Mouse (Mus musculus): ENCODE data around the gene Itpkb. TPM values are rescaled to one million over a fixed set of nuclear protein-coding genes. Genes with fewer than 3 reads are reported as not detected.

Gene Itpkb
- polyA plus RNA-seq (2014; fragmentation: Nextera tagmentation; extraction: Ambion mirVana) = 10.4 and 10.9 TPM in 2 replicates

DNA sequence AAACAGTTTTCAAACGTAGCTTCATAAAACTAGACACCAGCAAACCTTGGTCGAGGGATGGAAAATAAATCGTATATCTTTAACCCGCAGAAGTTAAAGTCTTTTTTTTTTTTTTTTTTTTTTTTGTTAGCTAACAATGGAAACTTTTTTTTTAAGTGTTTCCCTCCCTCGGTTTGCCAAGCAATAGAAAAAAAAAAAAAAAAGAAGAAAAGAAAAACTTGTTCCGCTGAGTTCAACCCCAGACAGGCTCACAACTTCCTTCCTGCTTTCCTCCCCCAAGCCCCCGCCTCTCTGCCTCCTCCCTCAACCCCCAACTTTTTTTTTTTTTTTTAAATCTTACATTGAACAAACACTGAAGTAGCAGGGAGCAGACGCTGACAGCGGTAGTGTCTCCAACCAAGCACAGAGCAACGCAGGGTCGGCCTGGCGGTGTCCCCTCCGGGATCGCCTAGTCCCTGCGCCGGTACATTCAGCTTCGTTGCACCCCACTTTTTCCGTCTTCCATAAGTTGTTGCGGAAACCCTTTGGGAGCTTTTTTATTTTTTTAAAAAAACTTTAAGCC, at the start of gene Itpkb:
Gene Itpkb, plus strand, starts transcription at position 341 of the 562 bp plus-strand sequence.
- H3K9me3 ChIP-seq (ENCODE audit: control insufficient read depth, low read depth, low read length) = no peaks in the 10 kb centered on the region
- H3K9ac ChIP-seq (replicated peaks; ENCODE audit: low read depth, low read length) = peak within 1 kb of the TSS; percentile 92
- peak within 1 kb of the TSS; percentile 99 for H3K4me2 ChIP-seq (replicated peaks; ENCODE audit: low read depth, low read length)
- ATAC-seq (ENCODE audit: insufficient number of reproducible peaks, insufficient read depth, low FRiP score, low read depth) = peak; percentile 77
- H3K27ac ChIP-seq (ENCODE audit: low read length) = peak within 1 kb of the TSS; percentile 95
- H3K4me1 ChIP-seq (ENCODE audit: control insufficient read depth, insufficient read depth, low read length) = peaks cover 33% of the 10 kb centered on the region
- peaks cover 5% of the 10 kb centered on the region; the same call in 1 of the 2 replicates for H3K36me3 ChIP-seq (ENCODE audit: control insufficient read depth, insufficient read depth, low read length)
- under 1% methylated on average over 19 of the region's 19 CpGs for WGBS
- H3K27me3 ChIP-seq (ENCODE audit: control insufficient read depth, insufficient read depth, low read length) = no peaks in the 10 kb centered on the region
- peak within 1 kb of the TSS; percentile 75 for H3K4me3 ChIP-seq (ENCODE audit: low read depth, low read length)

- Histone ChIP-seq H3K4me2 (replicated peaks; ENCODE audit: low read depth, low read length) (no peak overlapping the region), H3K4me3 (ENCODE audit: low read depth, low read length) (no peak overlapping the region), H3K36me3 (ENCODE audit: control insufficient read depth, insufficient read depth, low read length) (no peaks in the 10 kb centered on the region), H3K9me3 (ENCODE audit: control insufficient read depth, low read depth, low read length) (no peaks in the 10 kb centered on the region), H3K4me1 (ENCODE audit: control insufficient read depth, insufficient read depth, low read length) (peaks cover 31% of the 10 kb centered on the region), H3K27me3 (ENCODE audit: control insufficient read depth, insufficient read depth, low read length) (no peaks in the 10 kb centered on the region), H3K27ac (ENCODE audit: low read length) (no peak overlapping the region), H3K9ac (replicated peaks; ENCODE audit: low read depth, low read length) (no peak overlapping the region)
- 66% methylated on average over 6 of the region's 6 CpGs for WGBS
- ATAC-seq (ENCODE audit: insufficient number of reproducible peaks, insufficient read depth, low FRiP score, low read depth) = no peak
Measured at GRCm38 (mm10) chr1:180282581-180282980, 47.7 kb upstream of the Itpkb start.

- ATAC-seq (ENCODE audit: insufficient number of reproducible peaks, insufficient read depth, low FRiP score, low read depth) = no peak
- Histone ChIP-seq H3K27me3 (ENCODE audit: control insufficient read depth, insufficient read depth, low read length) (no peaks in the 10 kb centered on the region), H3K4me1 (ENCODE audit: control insufficient read depth, insufficient read depth, low read length) (peaks cover 36% of the 10 kb centered on the region), H3K27ac (ENCODE audit: low read length) (no peak overlapping the region), H3K9me3 (ENCODE audit: control insufficient read depth, low read depth, low read length) (no peaks in the 10 kb centered on the region), H3K36me3 (ENCODE audit: control insufficient read depth, insufficient read depth, low read length) (no peaks in the 10 kb centered on the region), H3K4me3 (ENCODE audit: low read depth, low read length) (no peak overlapping the region), H3K9ac (replicated peaks; ENCODE audit: low read depth, low read length) (no peak overlapping the region), H3K4me2 (replicated peaks; ENCODE audit: low read depth, low read length) (no peak overlapping the region)
- 28% methylated on average over 16 of the region's 16 CpGs for WGBS
Measured at GRCm38 (mm10) chr1:180283813-180284768, 46.2 kb upstream of the Itpkb start.

DNA sequence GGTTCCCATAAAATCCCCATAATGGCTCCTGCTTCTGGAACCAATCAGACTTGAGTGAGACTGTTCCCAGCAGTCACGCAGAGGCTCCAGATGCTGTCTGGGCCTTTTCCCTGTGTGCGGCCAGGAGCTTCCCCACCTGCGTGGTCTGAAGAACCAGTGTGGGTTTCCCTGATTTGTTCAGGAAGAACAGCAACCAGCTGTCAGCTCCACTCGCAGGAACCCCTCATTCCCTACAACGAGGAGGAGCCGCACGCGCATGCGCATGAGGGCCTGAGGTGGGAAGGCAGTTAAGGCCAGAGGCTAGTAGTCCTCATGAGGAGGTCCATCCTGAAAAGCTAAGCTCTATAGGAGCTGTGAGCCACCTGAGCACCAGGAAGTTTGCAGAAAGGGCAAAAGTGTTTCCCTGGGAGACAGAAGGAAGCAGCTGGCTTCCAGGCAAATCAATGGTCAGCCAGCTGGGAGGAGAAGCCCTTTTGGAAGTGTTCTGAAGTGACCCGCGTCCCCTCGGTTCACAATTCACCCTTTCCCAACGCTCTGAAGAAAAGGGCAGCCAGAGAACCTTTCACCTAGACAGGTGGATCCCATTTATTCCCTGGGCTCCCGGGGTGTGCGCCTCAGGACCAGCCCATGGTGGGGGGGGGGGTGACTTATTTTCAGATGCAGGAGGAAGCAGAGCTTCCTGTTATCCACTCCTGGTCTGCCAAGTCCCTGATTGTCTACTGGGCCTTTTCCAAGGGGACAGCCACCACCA, 44.0 kb upstream of the Itpkb start:
- Histone ChIP-seq H3K27ac (ENCODE audit: low read length) (peak overlapping the region; percentile 40; the same call in 1 of the 2 replicates), H3K27me3 (ENCODE audit: control insufficient read depth, insufficient read depth, low read length) (no peaks in the 10 kb centered on the region), H3K4me2 (replicated peaks; ENCODE audit: low read depth, low read length) (no peak overlapping the region), H3K9me3 (ENCODE audit: control insufficient read depth, low read depth, low read length) (no peaks in the 10 kb centered on the region), H3K36me3 (ENCODE audit: control insufficient read depth, insufficient read depth, low read length) (no peaks in the 10 kb centered on the region), H3K4me1 (ENCODE audit: control insufficient read depth, insufficient read depth, low read length) (peaks cover 33% of the 10 kb centered on the region), H3K9ac (replicated peaks; ENCODE audit: low read depth, low read length) (no peak overlapping the region), H3K4me3 (ENCODE audit: low read depth, low read length) (no peak overlapping the region)
- peak; percentile 43; the same call in 1 of the 2 replicates for ATAC-seq (ENCODE audit: insufficient number of reproducible peaks, insufficient read depth, low FRiP score, low read depth)
- WGBS = 58% methylated on average over 15 of the region's 15 CpGs

GRCm38 (mm10) chr1:180288227-180288626, 42.1 kb upstream of the Itpkb start:
- Histone ChIP-seq H3K27ac (ENCODE audit: low read length) (no peak overlapping the region), H3K36me3 (ENCODE audit: control insufficient read depth, insufficient read depth, low read length) (no peaks in the 10 kb centered on the region), H3K27me3 (ENCODE audit: control insufficient read depth, insufficient read depth, low read length) (no peaks in the 10 kb centered on the region), H3K4me1 (ENCODE audit: control insufficient read depth, insufficient read depth, low read length) (peaks cover 33% of the 10 kb centered on the region), H3K9me3 (ENCODE audit: control insufficient read depth, low read depth, low read length) (no peaks in the 10 kb centered on the region), H3K4me2 (replicated peaks; ENCODE audit: low read depth, low read length) (no peak overlapping the region), H3K4me3 (ENCODE audit: low read depth, low read length) (no peak overlapping the region), H3K9ac (replicated peaks; ENCODE audit: low read depth, low read length) (no peak overlapping the region)
- ATAC-seq (ENCODE audit: insufficient number of reproducible peaks, insufficient read depth, low FRiP score, low read depth) = no peak
- WGBS = 64% methylated on average over 7 of the region's 7 CpGs

DNA sequence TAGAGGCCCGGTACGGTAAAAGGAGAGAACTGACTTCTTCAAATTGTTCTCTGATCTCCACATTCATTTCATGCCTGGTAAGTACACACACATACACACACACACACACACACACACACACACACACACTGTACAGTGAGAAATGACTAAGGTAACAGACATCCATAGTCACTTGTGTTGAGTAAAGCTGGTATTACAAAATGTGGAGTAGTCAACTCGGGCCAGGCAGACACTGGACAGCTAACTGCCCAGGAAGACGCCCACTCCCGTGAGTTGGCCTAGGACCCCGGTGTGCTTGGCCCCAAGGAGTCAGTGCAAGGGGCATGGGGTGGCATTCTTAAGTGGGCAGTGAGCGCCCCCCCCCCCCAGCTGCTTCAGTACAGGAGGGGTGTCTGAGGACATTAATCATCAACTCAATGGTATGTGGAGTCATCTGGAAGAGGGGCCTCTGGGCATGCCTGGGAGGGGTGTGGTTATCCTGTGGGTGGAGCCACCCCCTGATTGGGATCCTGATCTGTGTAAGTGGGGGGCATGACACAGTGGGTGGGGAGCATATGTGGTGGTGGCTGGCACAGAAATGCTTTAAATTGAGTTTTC, 41.3 kb upstream of the Itpkb start:
- H3K9ac ChIP-seq (replicated peaks; ENCODE audit: low read depth, low read length) = no peak overlapping the region
- no peaks in the 10 kb centered on the region for H3K36me3 ChIP-seq (ENCODE audit: control insufficient read depth, insufficient read depth, low read length)
- H3K4me1 ChIP-seq (ENCODE audit: control insufficient read depth, insufficient read depth, low read length) = peaks cover 28% of the 10 kb centered on the region
- no peak overlapping the region for H3K4me2 ChIP-seq (replicated peaks; ENCODE audit: low read depth, low read length)
- no peak overlapping the region for H3K4me3 ChIP-seq (ENCODE audit: low read depth, low read length)
- WGBS = 66% methylated on average over 7 of the region's 7 CpGs
- H3K9me3 ChIP-seq (ENCODE audit: control insufficient read depth, low read depth, low read length) = no peaks in the 10 kb centered on the region
- peak overlapping the region; percentile 11; the same call in 1 of the 2 replicates for H3K27ac ChIP-seq (ENCODE audit: low read length)
- ATAC-seq (ENCODE audit: insufficient number of reproducible peaks, insufficient read depth, low FRiP score, low read depth) = no peak
- no peaks in the 10 kb centered on the region for H3K27me3 ChIP-seq (ENCODE audit: control insufficient read depth, insufficient read depth, low read length)

- no peaks in the 10 kb centered on the region; the same call in 1 of the 2 replicates for H3K9me3 ChIP-seq (ENCODE audit: control insufficient read depth, low read depth, low read length)
- H3K4me1 ChIP-seq (ENCODE audit: control insufficient read depth, insufficient read depth, low read length) = peaks cover 22% of the 10 kb centered on the region
- H3K27ac ChIP-seq (ENCODE audit: low read length) = no peak overlapping the region; the same call in 1 of the 2 replicates
- no peak for ATAC-seq (ENCODE audit: insufficient number of reproducible peaks, insufficient read depth, low FRiP score, low read depth)
- no peaks in the 10 kb centered on the region for H3K27me3 ChIP-seq (ENCODE audit: control insufficient read depth, insufficient read depth, low read length)
- no peak overlapping the region for H3K4me3 ChIP-seq (ENCODE audit: low read depth, low read length)
- no peaks in the 10 kb centered on the region for H3K36me3 ChIP-seq (ENCODE audit: control insufficient read depth, insufficient read depth, low read length)
- WGBS = 46% methylated on average over 5 of the region's 5 CpGs
- no peak overlapping the region for H3K4me2 ChIP-seq (replicated peaks; ENCODE audit: low read depth, low read length)
- no peak overlapping the region for H3K9ac ChIP-seq (replicated peaks; ENCODE audit: low read depth, low read length)
Measured at GRCm38 (mm10) chr1:180289788-180290187, 40.5 kb upstream of the Itpkb start.

- Histone ChIP-seq H3K27ac (ENCODE audit: low read length) (no peak overlapping the region), H3K4me2 (replicated peaks; ENCODE audit: low read depth, low read length) (no peak overlapping the region), H3K36me3 (ENCODE audit: control insufficient read depth, insufficient read depth, low read length) (no peaks in the 10 kb centered on the region), H3K9ac (replicated peaks; ENCODE audit: low read depth, low read length) (no peak overlapping the region), H3K9me3 (ENCODE audit: control insufficient read depth, low read depth, low read length) (no peaks in the 10 kb centered on the region; the same call in 1 of the 2 replicates), H3K4me1 (ENCODE audit: control insufficient read depth, insufficient read depth, low read length) (peaks cover 22% of the 10 kb centered on the region), H3K4me3 (ENCODE audit: low read depth, low read length) (no peak overlapping the region), H3K27me3 (ENCODE audit: control insufficient read depth, insufficient read depth, low read length) (no peaks in the 10 kb centered on the region)
- no peak for ATAC-seq (ENCODE audit: insufficient number of reproducible peaks, insufficient read depth, low FRiP score, low read depth)
- WGBS = 92% methylated on average over 4 of the region's 4 CpGs
Measured at GRCm38 (mm10) chr1:180290358-180290757, 39.9 kb upstream of the Itpkb start.

All from stomach, embryonic 14.5 days (tissue).